Mouse (Mus musculus): Measurements from ENCODE around the gene Trappc6b.

- TF ChIP-seq POLR2A (IDR thresholded peaks at IDR 0.05; ENCODE audit: insufficient read depth, low read depth, low read length), result no peak
- no peak for TF ChIP-seq CTCF (IDR thresholded peaks at IDR 0.05; ENCODE audit: insufficient read depth, low read depth, low read length)
Observed at GRCm38 (mm10) chr12:59093543-59093942, 32.3 kb upstream of the Trappc6b start.
